Mouse (Mus musculus): ENCODE measurements around the gene Ccdc63. TPM values are rescaled to one million over a fixed set of nuclear protein-coding genes. Genes with fewer than 3 reads are reported as not detected.
"Not testable (repeated sequence)": the region's sequence is repeated elsewhere in the genome, so short reads cannot be mapped to it uniquely, and the experiment has no call there.

Ccdc63 gene
- total RNA-seq (2021) = not detected
- long read RNA-seq, experiment 1, partial matches to known transcripts = 0 of 1 reads
- long read RNA-seq, experiment 1, other reads (novel, unspliced or antisense) = 1 of 1 reads
- long read RNA-seq, experiment 2 = 0 reads

DNA sequence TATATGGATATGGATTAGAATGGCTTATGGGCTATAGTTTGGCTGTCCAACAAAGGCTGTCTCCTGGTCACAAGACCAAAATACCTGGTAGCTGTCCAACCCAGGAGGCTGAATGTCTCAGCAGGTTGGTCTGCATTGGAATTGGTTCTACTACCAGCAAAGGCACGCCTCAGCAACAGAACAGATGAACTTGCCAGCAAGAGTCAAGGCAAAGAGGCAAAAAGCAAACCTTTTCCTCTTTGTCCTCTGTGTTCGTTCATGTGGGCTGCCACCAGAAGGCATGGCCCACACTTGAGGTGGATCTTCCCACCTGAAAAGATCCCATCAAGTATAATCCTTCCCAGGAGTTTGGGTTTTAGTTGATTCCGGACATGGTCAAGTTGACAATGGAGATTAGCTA is at the start of gene Ccdc63:
Ccdc63 (minus strand) TSS at position 101 of the 400 bp plus-strand sequence.
- intact Hi-C loops (cut with DNase I) = no loop called here
- DNase-seq = no peak

DNA sequence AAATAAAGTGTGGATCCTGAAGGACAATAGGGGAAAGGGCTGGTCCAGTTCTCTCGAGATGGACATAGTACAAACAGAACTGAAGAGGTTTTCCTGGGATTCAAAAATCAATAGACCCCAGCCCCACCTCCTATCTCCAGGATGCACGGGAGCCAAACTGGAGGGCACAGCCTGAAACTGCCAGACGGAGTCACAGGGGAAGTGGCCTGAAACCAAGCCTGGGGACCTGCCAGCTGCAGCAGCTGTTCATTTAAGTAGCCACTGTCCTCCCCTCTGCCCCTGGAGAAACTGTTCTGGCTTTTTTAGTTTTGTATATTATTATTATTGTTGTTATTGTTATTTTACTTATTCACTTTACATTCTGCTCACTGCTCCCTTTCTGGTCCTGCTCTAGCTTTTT is 48.5 kb upstream of the Ccdc63 start:
- no peak for DNase-seq
- intact Hi-C loops (cut with DNase I) = no loop called here

GRCm38 (mm10) chr5:122184858-122185257 is 44.2 kb upstream of the Ccdc63 start:
- DNase-seq; intact Hi-C loops (cut with DNase I): not testable (repeated sequence)

DNA sequence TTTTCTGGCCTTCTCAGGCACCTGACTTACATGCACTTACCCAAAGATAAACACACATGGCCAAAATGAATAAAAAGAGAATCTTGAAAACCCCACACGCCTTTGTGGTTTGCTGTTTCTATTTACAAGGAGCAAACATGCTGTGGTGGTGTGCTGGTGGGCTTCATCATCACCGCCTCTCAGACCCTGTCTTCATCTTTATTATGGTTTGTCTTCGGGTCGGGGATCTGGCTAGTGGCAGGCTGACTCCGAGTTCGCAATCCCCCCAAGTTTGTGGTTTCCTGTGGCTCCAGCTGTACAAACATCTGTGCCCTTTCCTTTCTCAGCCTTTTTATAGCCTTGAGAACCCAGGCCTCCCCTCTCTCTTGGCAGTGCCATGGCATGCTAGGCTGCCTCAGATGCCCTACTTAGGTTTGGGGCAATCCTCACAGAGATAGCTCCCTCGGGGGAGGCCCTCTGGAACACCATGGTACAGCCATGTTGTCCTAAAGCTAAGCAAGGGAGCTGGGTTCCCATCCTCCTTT is 43.7 kb upstream of the Ccdc63 start:
- intact Hi-C loops (cut with DNase I) = no loop called here
- DNase-seq = no peak

DNA sequence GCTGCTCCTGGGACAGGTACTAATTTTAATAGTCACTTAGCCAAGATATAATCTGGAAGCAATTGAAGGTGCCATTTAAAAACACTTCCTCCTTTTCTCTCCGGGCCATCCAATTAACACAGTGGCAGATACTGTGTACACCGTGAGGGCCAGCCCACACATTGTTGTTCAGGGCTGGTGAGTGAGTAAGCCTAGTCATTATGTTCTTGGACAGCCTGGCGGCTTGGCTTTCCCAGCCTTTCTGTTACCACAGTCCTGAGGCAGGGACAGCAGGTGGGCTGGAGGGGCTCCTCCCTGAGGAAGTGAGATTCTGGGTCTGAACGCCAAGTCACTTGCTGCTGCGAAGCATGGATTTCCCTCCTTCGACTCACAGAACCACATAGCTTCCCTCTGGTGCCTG is 39.0 kb upstream of the Ccdc63 start:
- intact Hi-C loops (cut with DNase I) = loop anchor here (5.0 kb wide), 1 partner anchor 68 kb away; no protein-coding TSS in a partner anchor
- no peak for DNase-seq

GRCm38 (mm10) chr5:122176398-122176797 is 35.8 kb upstream of the Ccdc63 start:
- intact Hi-C loops (cut with DNase I) = loop anchor here (1.0 to 5.0 kb wide), 2 partner anchors 45 to 71 kb away; no protein-coding TSS in a partner anchor
- peak; percentile 59 to 77 for DNase-seq

DNA sequence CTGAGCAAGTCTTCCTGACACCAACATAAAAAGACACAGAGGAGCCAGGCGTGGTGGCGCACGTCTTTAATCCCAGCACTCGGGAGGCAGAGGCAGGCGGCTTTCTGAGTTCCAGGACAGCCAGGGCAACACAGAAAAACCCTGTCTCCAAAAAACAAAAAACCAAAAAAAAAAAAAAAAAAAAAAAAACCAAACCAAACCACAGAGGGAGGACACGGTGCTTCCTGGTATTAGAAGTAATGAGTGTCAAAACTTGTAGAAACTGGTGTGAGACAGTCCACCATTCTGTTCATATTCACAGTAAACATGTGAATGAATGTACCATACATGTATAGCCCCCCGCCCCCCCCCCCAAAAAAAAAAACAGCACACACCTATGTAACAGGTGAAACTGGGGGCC is 35.3 kb upstream of the Ccdc63 start:
- intact Hi-C loops (cut with DNase I) = loop anchor here (1.0 to 5.0 kb wide), 2 partner anchors 45 to 71 kb away; no protein-coding TSS in a partner anchor
- no peak for DNase-seq

- intact Hi-C loops (cut with DNase I) = loop anchor here (5.0 kb wide), 1 partner anchor 72 kb away; no protein-coding TSS in a partner anchor
- no peak for DNase-seq
Measured at GRCm38 (mm10) chr5:122175402-122175801, 34.8 kb upstream of the Ccdc63 start.

DNA sequence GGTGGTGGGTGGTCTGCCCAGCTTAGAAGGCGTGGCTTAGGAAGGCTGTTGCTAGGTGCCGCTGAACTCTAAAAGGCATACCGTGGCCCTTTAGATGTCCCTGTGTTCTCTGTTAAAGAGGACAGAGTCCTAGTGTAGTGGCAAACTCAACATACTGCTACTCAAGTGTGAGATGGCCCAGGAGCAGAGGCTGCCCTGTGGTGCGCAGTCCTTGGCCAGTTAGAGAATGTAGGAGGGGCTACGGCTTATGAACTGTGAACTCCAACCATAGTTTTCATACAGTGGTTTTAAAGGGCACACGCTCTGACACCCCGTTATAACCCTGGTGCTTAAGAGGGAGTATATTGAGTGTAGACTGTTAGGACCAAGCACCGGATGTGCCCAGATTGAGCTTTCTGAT is 30.4 kb upstream of the Ccdc63 start:
- DNase-seq = no peak
- intact Hi-C loops (cut with DNase I) = no loop called here

GRCm38 (mm10) chr5:122168344-122169069 is 27.9 kb upstream of the Ccdc63 start:
- DNase-seq = no peak
- intact Hi-C loops (cut with DNase I) = no loop called here

DNA sequence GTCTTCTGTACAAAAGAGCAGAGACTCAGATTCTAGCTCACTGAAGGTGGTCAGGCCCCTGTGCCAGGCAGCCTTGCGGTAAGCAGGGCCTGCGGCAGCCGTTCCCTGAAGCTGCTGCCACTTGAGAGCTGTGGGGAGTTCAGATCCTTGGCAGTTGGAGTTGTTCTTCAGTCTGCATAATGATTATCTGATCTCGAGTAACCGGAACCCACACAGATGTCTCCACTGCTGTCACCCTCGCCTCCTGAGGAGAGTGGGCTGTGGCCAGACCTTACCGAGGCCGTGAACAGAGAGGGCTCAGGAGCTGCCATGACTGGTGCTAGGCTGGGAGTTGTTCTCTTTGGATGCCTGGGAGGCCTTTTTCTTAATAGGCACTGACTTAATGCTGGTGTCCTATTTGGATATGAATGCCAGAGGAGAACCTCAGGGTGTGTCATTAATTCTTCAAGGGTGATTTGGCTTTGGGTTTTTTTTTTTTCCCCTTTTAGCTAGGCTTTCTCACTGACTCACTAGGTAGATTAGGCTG is 26.1 kb upstream of the Ccdc63 start:
- no peak for DNase-seq
- intact Hi-C loops (cut with DNase I) = no loop called here

DNA sequence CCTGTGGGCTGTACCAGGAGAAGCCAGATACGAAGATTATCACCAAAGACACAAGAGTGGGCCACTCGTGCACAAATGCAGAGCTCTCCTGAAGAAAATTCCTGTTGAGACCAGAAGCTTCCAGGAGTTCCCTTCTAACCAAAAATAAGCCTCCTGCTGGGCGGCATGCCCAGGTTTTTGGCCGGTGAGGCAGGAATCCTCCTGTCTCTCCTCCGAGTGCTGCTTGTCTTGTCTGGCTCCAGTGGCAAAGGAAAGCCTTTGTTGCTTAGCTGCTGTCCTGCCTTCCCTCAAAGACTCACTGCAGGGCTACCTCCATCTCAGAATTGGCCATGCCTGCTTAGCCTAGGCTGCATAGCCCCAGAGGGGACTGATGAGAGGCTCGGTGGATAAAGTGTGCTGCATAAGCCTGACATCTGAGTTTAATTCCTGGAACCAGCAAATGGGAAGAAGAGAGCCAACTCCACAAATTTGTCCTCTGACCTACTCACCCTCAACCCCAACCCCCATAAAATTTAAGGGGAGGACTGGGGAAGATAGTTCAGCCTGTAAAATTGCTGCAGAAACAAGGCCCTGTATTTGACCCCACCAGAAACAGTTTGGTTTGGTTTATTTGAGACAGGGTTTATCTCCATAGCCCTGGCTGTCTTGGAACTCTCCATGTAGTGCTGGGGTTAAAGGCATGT is 24.8 kb upstream of the Ccdc63 start:
- DNase-seq = peak; percentile 38 to 56
- intact Hi-C loops (cut with DNase I) = no loop called here

GRCm38 (mm10) chr5:122164011-122164410 is 23.4 kb upstream of the Ccdc63 start:
- no peak for DNase-seq
- intact Hi-C loops (cut with DNase I) = no loop called here

DNA sequence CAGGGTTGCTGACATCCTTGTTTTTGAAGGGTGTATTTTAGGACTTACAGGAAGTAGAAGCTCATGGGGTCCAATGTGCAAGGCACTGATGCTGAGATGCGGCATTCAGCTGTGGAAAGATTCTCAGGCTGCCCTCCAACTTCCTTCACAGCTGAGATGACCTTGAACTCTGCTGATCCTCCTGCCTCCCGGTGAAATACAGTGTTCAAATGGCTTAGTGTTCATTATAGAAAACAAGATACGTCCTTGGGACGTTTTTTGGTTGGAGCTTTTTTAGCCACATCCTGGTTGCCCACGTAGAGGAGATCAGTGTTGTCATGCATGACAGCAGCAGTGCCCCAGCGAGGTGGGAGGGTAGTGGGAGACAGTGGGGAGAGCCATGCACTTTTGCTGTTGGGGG is 22.6 kb upstream of the Ccdc63 start:
- DNase-seq = no peak
- intact Hi-C loops (cut with DNase I) = no loop called here

- DNase-seq = peak in 1 of 2 experiments; percentile 36
- intact Hi-C loops (cut with DNase I) = loop anchor here (2.0 kb wide), 1 partner anchor 16 kb away; no protein-coding TSS in a partner anchor
Measured at GRCm38 (mm10) chr5:122158557-122159515, 18.2 kb upstream of the Ccdc63 start.

- intact Hi-C loops (cut with DNase I) = loop anchor here (2.0 kb wide), 1 partner anchor 15 kb away; no protein-coding TSS in a partner anchor
- DNase-seq = peak; percentile 92 to 94
Measured at GRCm38 (mm10) chr5:122157827-122158381, 17.3 kb upstream of the Ccdc63 start, which contains the start of gene Ppp1cc. Gene Ppp1cc (plus strand): TSS chr5:122158278.

DNA sequence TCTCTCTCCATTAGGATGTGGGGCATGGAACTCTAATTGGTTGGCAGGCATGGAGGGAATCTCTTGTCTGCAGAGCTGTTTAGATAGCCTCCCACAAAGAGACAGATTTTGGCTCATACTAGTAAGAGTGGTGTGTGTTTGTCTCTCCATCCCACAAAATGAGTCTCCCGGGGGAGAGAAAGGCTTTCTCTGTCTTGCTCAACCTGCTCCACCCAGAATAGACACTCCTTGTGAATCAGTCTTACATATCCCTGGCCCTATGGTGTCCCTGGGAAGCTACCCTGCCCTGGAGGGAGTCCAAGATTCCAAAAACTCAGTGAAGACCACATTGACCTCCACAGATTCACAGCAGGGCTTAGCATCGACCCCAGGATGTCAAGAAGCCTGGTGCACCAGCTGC is 15.9 kb upstream of the Ccdc63 start:
- no peak for DNase-seq
- intact Hi-C loops (cut with DNase I) = no loop called here

DNA sequence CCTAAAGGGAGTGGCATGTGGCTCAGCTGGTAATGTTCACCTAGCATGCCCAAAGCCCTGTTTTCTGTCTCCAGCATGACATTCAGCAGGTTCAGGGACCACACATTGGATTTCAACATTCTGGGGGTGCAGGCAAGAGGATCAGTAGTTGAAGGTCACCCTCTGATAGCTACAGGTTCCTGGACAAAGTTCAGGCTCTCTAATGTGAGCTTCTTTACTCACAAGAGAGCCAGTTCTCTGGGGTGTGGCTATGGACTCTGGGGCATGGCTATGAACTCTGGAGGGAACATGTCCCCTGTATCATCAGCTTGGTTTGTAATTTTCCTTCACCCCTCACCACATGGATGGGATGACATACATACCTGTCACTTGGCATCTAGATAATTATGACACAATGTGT is 15.0 kb upstream of the Ccdc63 start:
- intact Hi-C loops (cut with DNase I) = no loop called here
- DNase-seq = no peak

GRCm38 (mm10) chr5:122154782-122155181 is 14.2 kb upstream of the Ccdc63 start:
- no peak for DNase-seq
- intact Hi-C loops (cut with DNase I) = no loop called here
